Mouse (Mus musculus) forebrain, embryonic 14.5 days (tissue): Measurements from ENCODE around the gene Nufip1. TPM values are rescaled to one million over a fixed set of nuclear protein-coding genes. Genes with fewer than 3 reads are reported as not detected.

Source experiments
- ATAC-seq: fragments of 200-750 bp; cut with Nextera tagmentation; 2 replicates; pipeline ENCODE4 v1.8.0; 2017; ENCODE audit warnings: mild to moderate bottlenecking, moderate library complexity
- DNase-seq: peaks from one replicate; pipeline ENCODE4 v3.0.0-alpha.2; 2015; ENCODE audit warnings: low spot score
- H3K27ac ChIP-seq: fragments of 300-500 bp; sonication (generic); 2 replicates; pipeline ENCODE4 v1.5.1; 2014; ENCODE audit warnings: low read depth, mild to moderate bottlenecking, control low read depth, low read length, moderate library complexity
- H3K27me3 ChIP-seq: fragments of 300-500 bp; sonication (generic); replicated peaks from 2 replicates; pipeline ENCODE4 v1.6.1; 2014; ENCODE audit warnings: low read length, control low read depth, mixed read lengths; ENCODE audit not compliant: control insufficient read depth, insufficient read depth
- H3K36me3 ChIP-seq: fragments of 300-500 bp; sonication (generic); 2 replicates; pipeline ENCODE4 v1.6.1; 2014; ENCODE audit warnings: low read length, control low read depth; ENCODE audit not compliant: control insufficient read depth, insufficient read depth
- H3K4me1 ChIP-seq: fragments of 300-500 bp; sonication (generic); 2 replicates; pipeline ENCODE4 v1.6.1; 2014; ENCODE audit warnings: antibody characterized with exemption, low read length, control low read depth; ENCODE audit not compliant: control insufficient read depth, insufficient read depth
- H3K4me2 ChIP-seq: fragments of 300-500 bp; sonication (generic); 2 replicates; pipeline ENCODE4 v1.6.1; 2014; ENCODE audit warnings: mild to moderate bottlenecking, control low read depth, low read length
- H3K4me3 ChIP-seq: fragments of 300-500 bp; sonication (generic); 2 replicates; pipeline ENCODE4 v1.5.1; 2014; ENCODE audit warnings: low read depth, low read length, control low read depth
- H3K9ac ChIP-seq: fragments of 300-500 bp; sonication (generic); 2 replicates; pipeline ENCODE4 v1.6.1; 2014; ENCODE audit warnings: mild to moderate bottlenecking, low read length, control low read depth, moderate library complexity
- H3K9me3 ChIP-seq: fragments of 300-500 bp; sonication (generic); replicated peaks from 2 replicates; pipeline ENCODE4 v1.6.1; 2016; ENCODE audit warnings: low read length, control low read depth, mixed read lengths; ENCODE audit not compliant: control insufficient read depth
- WGBS: fragments of 180-500 bp; shearing (Covaris S2); extraction: QIAGEN DNeasy Blood & Tissue Kit; methylation state at CpG from one replicate; pipeline ENCODE4 v1.1.7; 2014; 5-methylcytosine and 5-hydroxymethylcytosine counted together
- polyA plus RNA-seq: library from polyadenylated mRNA; unstranded; fragments of >200 nt; fragmentation: Nextera tagmentation; extraction: Ambion mirVana; gene quantifications from 2 replicates; pipeline ENCODE4 v1.2.1, GENCODE M21; 2014

Gene Nufip1
- polyA plus RNA-seq, 1 experiment from 2014 or later: 13.8 TPM

DNA sequence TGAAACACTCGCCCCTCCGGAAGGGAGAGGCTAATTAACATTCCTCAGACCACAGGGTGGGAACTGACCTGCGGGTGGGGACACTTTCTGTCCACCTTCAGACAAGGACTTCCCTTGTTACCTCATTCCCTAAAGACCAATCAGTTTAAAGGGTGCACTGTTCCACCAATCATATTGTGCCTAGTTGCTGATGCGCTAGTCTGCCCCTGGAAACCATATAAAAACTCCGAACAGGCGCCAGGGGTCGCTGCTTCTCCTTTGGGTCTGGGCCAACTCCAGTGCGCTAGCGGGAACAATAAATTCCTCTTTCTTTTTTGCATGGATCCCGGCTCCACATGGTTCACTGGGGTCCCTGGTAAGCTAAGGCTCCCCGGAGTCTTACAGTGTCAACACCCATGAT is 29.2 kb upstream of the Nufip1 start:
- no peaks in the 10 kb centered on the region for H3K9me3 ChIP-seq
- no peak overlapping the region for H3K9ac ChIP-seq
- no peaks in the 10 kb centered on the region for H3K27me3 ChIP-seq
- 70% methylated on average over 11 of the region's 11 CpGs for WGBS
- H3K4me2 ChIP-seq: no peak overlapping the region
- H3K27ac ChIP-seq: no peak overlapping the region
- no peak overlapping the region for H3K4me3 ChIP-seq
- no peaks in the 10 kb centered on the region for H3K36me3 ChIP-seq
- ATAC-seq: no peak
- H3K4me1 ChIP-seq: peaks cover 6% of the 10 kb centered on the region
- DNase-seq: no peak

DNA sequence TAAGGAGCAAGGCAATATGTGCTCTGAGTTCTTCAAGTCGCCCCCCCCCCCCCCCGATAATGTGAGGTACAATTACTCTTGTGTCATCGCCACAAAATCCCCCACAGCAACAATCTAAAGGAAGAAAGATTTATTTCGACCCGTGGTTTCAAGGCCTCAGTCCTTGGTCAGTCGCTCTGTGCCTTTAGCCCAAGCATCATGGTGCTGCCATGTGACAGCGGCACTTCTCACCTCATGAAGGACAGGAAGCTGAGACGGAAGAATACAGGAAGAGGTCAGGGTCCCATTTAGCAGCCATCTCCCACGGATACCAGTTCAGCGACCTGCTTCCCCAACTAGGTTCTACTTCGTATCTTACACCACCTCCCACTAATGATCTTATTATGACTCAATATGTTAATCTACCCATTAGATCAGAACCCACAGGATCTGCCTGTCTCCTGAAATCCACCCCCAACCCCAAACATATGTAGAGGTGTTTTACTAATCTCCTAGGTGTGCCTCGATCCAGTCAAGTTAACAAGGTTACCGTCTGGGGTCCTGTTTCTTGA is 28.5 kb upstream of the Nufip1 start:
- Histone ChIP-seq H3K27me3 (no peaks in the 10 kb centered on the region), H3K9me3 (no peaks in the 10 kb centered on the region), H3K27ac (no peak overlapping the region), H3K4me1 (no peaks in the 10 kb centered on the region), H3K4me2 (no peak overlapping the region), H3K4me3 (no peak overlapping the region), H3K36me3 (0 out of 2 replicates have a peak, but pooled peaks cover 3% of the 10 kb centered on the region), H3K9ac (no peak overlapping the region)
- no peak for DNase-seq
- ATAC-seq: no peak
- 88% methylated on average over 13 of the region's 13 CpGs for WGBS

DNA sequence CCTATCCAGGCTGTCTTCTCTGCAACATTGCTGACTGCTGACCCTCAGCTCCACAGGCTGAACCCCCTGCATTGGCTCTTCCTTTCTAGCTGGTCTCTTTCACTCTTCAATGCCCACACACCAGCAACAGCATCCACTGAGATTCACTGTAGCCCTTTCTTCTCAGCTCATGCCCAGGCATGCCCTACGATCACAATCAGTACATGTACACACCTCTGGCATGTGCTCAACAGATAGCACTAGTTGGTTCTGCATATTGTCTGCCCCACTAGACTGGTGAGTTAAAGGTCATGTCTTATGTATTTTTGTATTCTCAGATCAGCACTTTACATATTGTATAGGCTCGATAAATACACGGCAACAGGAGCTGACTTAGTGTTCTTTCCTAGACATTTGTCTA is 26.5 kb upstream of the Nufip1 start:
- Histone ChIP-seq H3K9me3 (no peaks in the 10 kb centered on the region), H3K4me2 (no peak overlapping the region), H3K27ac (no peak overlapping the region), H3K9ac (no peak overlapping the region), H3K4me3 (no peak overlapping the region), H3K4me1 (no peaks in the 10 kb centered on the region), H3K27me3 (no peaks in the 10 kb centered on the region), H3K36me3 (peaks cover 12% of the 10 kb centered on the region; the same call in 1 of the 2 replicates)
- 93% methylated on average over 3 of the region's 3 CpGs for WGBS
- no peak for ATAC-seq
- DNase-seq: no peak

DNA sequence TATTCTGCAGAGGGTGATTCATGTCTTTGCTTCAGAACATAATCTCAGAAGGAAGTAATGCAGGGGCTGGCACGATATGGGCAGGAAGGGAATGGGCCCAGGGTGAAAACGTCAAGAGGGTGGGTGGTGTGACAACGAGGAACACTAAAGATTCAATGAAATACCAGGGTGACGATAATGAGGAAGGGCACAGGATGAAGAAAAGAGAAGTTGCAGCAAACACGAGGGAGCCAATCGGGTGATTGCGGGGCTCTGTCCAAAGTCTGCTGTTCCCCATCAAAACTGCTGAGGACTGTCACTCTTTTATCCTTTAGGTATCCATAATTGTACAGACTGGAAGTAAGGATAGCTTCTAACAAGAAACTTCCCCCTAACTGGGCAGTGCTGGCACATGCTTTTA is 13.4 kb upstream of the Nufip1 start:
- Histone ChIP-seq H3K4me1 (no peaks in the 10 kb centered on the region), H3K9me3 (no peaks in the 10 kb centered on the region), H3K4me3 (no peak overlapping the region), H3K36me3 (peaks cover 86% of the 10 kb centered on the region), H3K27me3 (no peaks in the 10 kb centered on the region), H3K4me2 (no peak overlapping the region), H3K27ac (no peak overlapping the region), H3K9ac (no peak overlapping the region)
- 93% methylated on average over 7 of the region's 7 CpGs for WGBS
- DNase-seq (no peak), ATAC-seq (no peak)

DNA sequence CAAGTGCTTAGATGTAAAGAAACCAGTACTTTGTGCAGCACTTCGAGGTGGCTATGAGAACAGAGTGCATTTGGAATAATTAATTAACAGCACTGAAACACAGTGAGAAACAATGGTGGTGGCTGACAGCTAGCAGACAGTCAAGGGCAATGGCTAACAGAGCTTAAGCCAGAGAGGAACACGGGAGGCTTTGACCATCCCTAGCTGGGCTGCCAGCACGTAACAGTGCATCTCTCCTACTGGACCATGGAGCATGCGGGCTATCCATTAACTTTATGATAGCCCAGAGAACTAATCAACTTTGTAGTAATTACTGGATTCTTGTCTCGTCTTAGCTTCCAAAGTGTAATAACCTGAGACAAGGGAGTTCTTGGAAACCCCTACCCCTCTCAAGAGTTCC is 12.9 kb upstream of the Nufip1 start:
- Histone ChIP-seq H3K4me1 (no peaks in the 10 kb centered on the region), H3K4me3 (no peak overlapping the region), H3K27ac (no peak overlapping the region), H3K9ac (no peak overlapping the region), H3K27me3 (no peaks in the 10 kb centered on the region), H3K4me2 (no peak overlapping the region), H3K9me3 (no peaks in the 10 kb centered on the region), H3K36me3 (peaks cover 83% of the 10 kb centered on the region)
- WGBS: 91% methylated on average over 5 of the region's 5 CpGs
- no peak for ATAC-seq
- no peak for DNase-seq

DNA sequence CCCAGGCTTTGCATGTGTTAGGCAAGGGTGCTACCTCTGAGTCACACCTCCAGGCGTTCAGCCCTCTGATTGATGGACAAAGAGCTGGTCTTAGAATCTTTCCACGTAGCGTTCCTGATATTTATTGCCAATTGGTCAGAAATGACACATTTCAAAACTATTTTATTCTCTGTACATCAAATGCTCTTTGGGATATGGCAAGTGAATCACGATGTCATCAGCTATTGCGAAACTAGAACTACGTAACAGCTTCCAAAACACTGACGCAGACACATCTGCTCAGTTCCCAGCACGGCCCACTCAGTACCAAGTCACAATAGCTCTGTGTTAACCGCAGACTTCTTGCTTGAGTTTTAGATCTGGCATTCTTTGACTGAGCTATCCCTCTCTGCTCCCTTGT is 11.1 kb upstream of the Nufip1 start:
- H3K27ac ChIP-seq: no peak overlapping the region
- no peaks in the 10 kb centered on the region for H3K9me3 ChIP-seq
- peaks cover 81% of the 10 kb centered on the region for H3K36me3 ChIP-seq
- 96% methylated on average over 9 of the region's 9 CpGs for WGBS
- H3K9ac ChIP-seq: no peak overlapping the region
- ATAC-seq (no peak), DNase-seq (no peak)
- H3K4me2 ChIP-seq: no peak overlapping the region
- no peaks in the 10 kb centered on the region for H3K27me3 ChIP-seq
- no peaks in the 10 kb centered on the region for H3K4me1 ChIP-seq
- no peak overlapping the region for H3K4me3 ChIP-seq

DNA sequence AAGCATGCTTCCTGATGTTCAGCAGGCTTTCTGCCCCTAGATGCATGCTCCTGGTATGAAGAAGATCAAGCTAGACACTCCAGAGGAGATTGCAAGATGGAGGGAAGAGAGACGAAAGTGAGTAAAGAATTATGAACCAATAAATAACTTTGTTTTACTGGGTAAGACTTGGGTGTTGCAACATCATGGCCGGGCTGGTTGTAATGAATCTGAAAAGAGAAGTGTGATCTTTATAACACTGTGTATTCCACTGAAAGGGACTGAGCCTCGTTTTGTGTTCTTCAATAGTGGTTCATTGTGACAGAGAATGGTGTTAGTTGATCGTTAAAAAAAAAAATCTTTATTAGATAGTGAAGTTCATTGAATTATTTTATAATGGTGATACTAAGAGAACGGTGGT is 5.1 kb downstream of the Nufip1 start:
- WGBS: 75% methylated on average over 5 of the region's 5 CpGs
- Histone ChIP-seq H3K4me2 (no peak overlapping the region), H3K4me1 (peaks cover 5% of the 10 kb centered on the region; the same call in 1 of the 2 replicates), H3K9me3 (no peaks in the 10 kb centered on the region), H3K36me3 (peaks cover 56% of the 10 kb centered on the region), H3K27ac (no peak overlapping the region), H3K9ac (no peak overlapping the region), H3K4me3 (no peak overlapping the region), H3K27me3 (no peaks in the 10 kb centered on the region)
- ATAC-seq: no peak
- no peak for DNase-seq

DNA sequence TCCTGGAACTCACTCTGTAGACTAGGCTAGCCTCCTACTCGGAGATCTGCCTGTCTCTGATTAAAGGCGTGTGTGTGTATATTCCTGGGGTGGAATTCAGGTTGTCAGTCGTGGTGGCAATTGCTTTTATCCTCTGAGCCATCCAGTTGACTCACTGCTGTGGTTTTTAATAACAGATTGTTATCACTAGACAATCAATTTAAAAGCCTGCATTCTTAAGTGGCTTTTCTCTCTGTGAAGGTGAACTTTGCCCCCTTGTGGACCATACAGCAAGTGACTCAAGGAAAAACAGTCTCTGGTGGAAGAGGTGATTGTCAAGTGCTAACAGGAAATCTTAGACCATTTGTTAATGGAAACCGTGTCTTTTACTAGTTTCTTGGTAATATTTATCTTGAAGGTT is 8.3 kb downstream of the Nufip1 start:
- H3K4me2 ChIP-seq: no peak overlapping the region
- no peaks in the 10 kb centered on the region for H3K9me3 ChIP-seq
- ATAC-seq (no peak), DNase-seq (no peak)
- no peaks in the 10 kb centered on the region for H3K4me1 ChIP-seq
- H3K4me3 ChIP-seq: no peak overlapping the region
- no peak overlapping the region for H3K27ac ChIP-seq
- 72% methylated on average over 4 of the region's 4 CpGs for WGBS
- H3K36me3 ChIP-seq: peaks cover 72% of the 10 kb centered on the region
- H3K9ac ChIP-seq: no peak overlapping the region
- no peaks in the 10 kb centered on the region for H3K27me3 ChIP-seq

DNA sequence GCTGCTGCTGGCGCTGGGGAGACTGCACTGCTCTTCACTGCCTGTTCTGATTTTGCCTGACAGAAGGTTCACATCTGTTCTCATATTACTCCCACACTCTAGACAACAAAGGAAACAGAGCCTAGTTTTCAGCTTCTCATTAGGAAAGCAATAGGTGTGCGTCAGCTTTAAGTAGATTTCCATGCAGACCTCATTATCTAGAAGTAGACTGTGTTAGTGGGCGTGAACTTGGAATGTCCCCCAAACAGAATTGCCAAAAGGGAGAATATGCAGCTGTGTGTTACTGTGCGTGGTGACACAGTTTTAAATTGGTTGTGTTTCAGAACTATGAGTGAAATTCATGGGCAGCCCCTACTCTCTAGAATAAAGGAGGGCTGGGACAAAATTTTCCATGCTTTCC is 9.8 kb downstream of the Nufip1 start:
- Histone ChIP-seq H3K27ac (no peak overlapping the region), H3K36me3 (peaks cover 73% of the 10 kb centered on the region), H3K4me1 (no peaks in the 10 kb centered on the region), H3K9me3 (no peaks in the 10 kb centered on the region), H3K4me3 (no peak overlapping the region), H3K9ac (no peak overlapping the region), H3K4me2 (no peak overlapping the region), H3K27me3 (no peaks in the 10 kb centered on the region)
- no peak for ATAC-seq
- 64% methylated on average over 4 of the region's 4 CpGs for WGBS
- DNase-seq: no peak
